Mouse (Mus musculus): ENCODE measurements at regions not wholly inside any gene's neighbourhood (a gene's known extent, or its start where the extent isn't known, plus 50 kb on each side); places are given as distances from the start of the nearest gene placed in this dataset.

GRCm38 (mm10) chr3:99047156-99047555, 93.7 kb upstream of the Wars2 start:
- Histone ChIP-seq H3K9ac (ENCODE audit: low read length) (no peak overlapping the region), H3K4me2 (ENCODE audit: low read depth) (no peak overlapping the region), H3K9me3 (ENCODE audit: control insufficient read depth, low read length) (no peaks in the 10 kb centered on the region), H3K4me1 (ENCODE audit: control insufficient read depth, insufficient read depth, low read length) (no peaks in the 10 kb centered on the region), H3K27ac (ENCODE audit: low read depth, low read length) (no peak overlapping the region), H3K36me3 (ENCODE audit: control insufficient read depth, insufficient read depth, low read length) (no peaks in the 10 kb centered on the region), H3K27me3 (ENCODE audit: control insufficient read depth, insufficient read depth, low read length) (no peaks in the 10 kb centered on the region), H3K4me3 (ENCODE audit: low read depth, low read length) (no peak overlapping the region)
- ATAC-seq (ENCODE audit: insufficient read depth, low FRiP score, low TSS enrichment) = no peak
- 77% methylated on average over 5 of the region's 5 CpGs for WGBS
- no peak for DNase-seq (ENCODE audit: low spot score)

- Histone ChIP-seq H3K4me3 (ENCODE audit: low read depth, low read length) (no peak overlapping the region), H3K27me3 (ENCODE audit: control insufficient read depth, insufficient read depth, low read length) (no peaks in the 10 kb centered on the region), H3K27ac (ENCODE audit: low read depth, low read length) (no peak overlapping the region), H3K4me2 (ENCODE audit: low read depth) (no peak overlapping the region), H3K4me1 (ENCODE audit: control insufficient read depth, insufficient read depth, low read length) (no peaks in the 10 kb centered on the region), H3K36me3 (ENCODE audit: control insufficient read depth, insufficient read depth, low read length) (no peaks in the 10 kb centered on the region), H3K9ac (ENCODE audit: low read length) (no peak overlapping the region), H3K9me3 (ENCODE audit: control insufficient read depth, low read length) (no peaks in the 10 kb centered on the region)
- no peak for DNase-seq (ENCODE audit: low spot score)
- 54% methylated on average over 2 of the region's 2 CpGs for WGBS
- no peak for ATAC-seq (ENCODE audit: insufficient read depth, low FRiP score, low TSS enrichment)
Observed at GRCm38 (mm10) chr3:99049305-99049704, 91.6 kb upstream of the Wars2 start.

GRCm38 (mm10) chr3:99052176-99052575, 88.7 kb upstream of the Wars2 start:
- WGBS = 90% methylated on average over 4 of the region's 4 CpGs
- DNase-seq (ENCODE audit: low spot score) = no peak
- Histone ChIP-seq H3K27me3 (ENCODE audit: control insufficient read depth, insufficient read depth, low read length) (no peaks in the 10 kb centered on the region), H3K9me3 (ENCODE audit: control insufficient read depth, low read length) (no peaks in the 10 kb centered on the region), H3K36me3 (ENCODE audit: control insufficient read depth, insufficient read depth, low read length) (no peaks in the 10 kb centered on the region), H3K4me3 (ENCODE audit: low read depth, low read length) (no peak overlapping the region), H3K4me2 (ENCODE audit: low read depth) (no peak overlapping the region), H3K27ac (ENCODE audit: low read depth, low read length) (no peak overlapping the region), H3K9ac (ENCODE audit: low read length) (no peak overlapping the region), H3K4me1 (ENCODE audit: control insufficient read depth, insufficient read depth, low read length) (no peaks in the 10 kb centered on the region)
- ATAC-seq (ENCODE audit: insufficient read depth, low FRiP score, low TSS enrichment) = no peak

- H3K36me3 ChIP-seq (ENCODE audit: control insufficient read depth, insufficient read depth, low read length) = no peaks in the 10 kb centered on the region
- no peak overlapping the region for H3K4me2 ChIP-seq (ENCODE audit: low read depth)
- H3K27ac ChIP-seq (ENCODE audit: low read depth, low read length) = no peak overlapping the region
- no peak overlapping the region for H3K4me3 ChIP-seq (ENCODE audit: low read depth, low read length)
- WGBS = 90% methylated on average over 3 of the region's 3 CpGs
- H3K9ac ChIP-seq (ENCODE audit: low read length) = no peak overlapping the region
- no peaks in the 10 kb centered on the region for H3K9me3 ChIP-seq (ENCODE audit: control insufficient read depth, low read length)
- DNase-seq (ENCODE audit: low spot score) (no peak), ATAC-seq (ENCODE audit: insufficient read depth, low FRiP score, low TSS enrichment) (no peak)
- no peaks in the 10 kb centered on the region for H3K27me3 ChIP-seq (ENCODE audit: control insufficient read depth, insufficient read depth, low read length)
- H3K4me1 ChIP-seq (ENCODE audit: control insufficient read depth, insufficient read depth, low read length) = no peaks in the 10 kb centered on the region
Observed at GRCm38 (mm10) chr3:99067168-99067567, 73.7 kb upstream of the Wars2 start.

All from neural tube, embryonic 11.5 days (tissue).